Mouse (Mus musculus) thymus, adult 2 months (tissue): ENCODE measurements around the gene Gmnc. TPM values are rescaled to one million over a fixed set of nuclear protein-coding genes. Genes with fewer than 3 reads are reported as not detected.

Experiments used
- DNase-seq: peaks from one replicate; pipeline ENCODE4 v3.0.0; 2021
- H3K27ac ChIP-seq: fragments of 200-500 bp; 2 replicates; pipeline ENCODE4 v1.5.1; 2012; ENCODE audit warnings: low read length, control low read depth; ENCODE audit not compliant: control insufficient read depth, insufficient read depth
- H3K27me3 ChIP-seq: fragments of 200-500 bp; 2 replicates; pipeline ENCODE4 v1.6.1; 2012; ENCODE audit warnings: mild to moderate bottlenecking, low read length, moderate library complexity, mixed read lengths; ENCODE audit not compliant: control insufficient read depth, insufficient read depth
- H3K36me3 ChIP-seq: fragments of 200-500 bp; 2 replicates; pipeline ENCODE4 v1.6.1; 2012; ENCODE audit warnings: mild to moderate bottlenecking, low read length, moderate library complexity; ENCODE audit not compliant: control insufficient read depth, insufficient read depth
- H3K4me1 ChIP-seq: fragments of 200-500 bp; replicated peaks from 2 replicates; pipeline ENCODE4 v1.6.1; 2012; ENCODE audit warnings: low read length; ENCODE audit not compliant: control insufficient read depth, insufficient read depth
- H3K4me3 ChIP-seq: fragments of 200-500 bp; 2 replicates; pipeline ENCODE4 v1.5.1; 2012; ENCODE audit warnings: mild to moderate bottlenecking, low read length, control low read depth, moderate library complexity; ENCODE audit not compliant: control insufficient read depth, insufficient read depth
- CTCF ChIP-seq: fragments of 200-500 bp; IDR thresholded peaks from 2 replicates; pipeline ENCODE4 v1.5.1; 2012; ENCODE audit warnings: mild to moderate bottlenecking, control low read depth, low read length, moderate library complexity, borderline replicate concordance; ENCODE audit not compliant: control insufficient read depth, poor library complexity, insufficient read depth; ENCODE audit errors: extremely low read depth
- POLR2A ChIP-seq: fragments of 200-500 bp; IDR thresholded peaks from 2 replicates; pipeline ENCODE4 v1.6.1; 2012; ENCODE audit warnings: mild to moderate bottlenecking, low read length, control low read depth, moderate library complexity; ENCODE audit not compliant: control insufficient read depth, poor library complexity, insufficient read depth; ENCODE audit errors: extremely low read depth
- WGBS: fragments of 180-500 bp; shearing (Covaris S2); methylation state at CpG from one replicate; pipeline ENCODE4 v1.1.7; 2018; 5-methylcytosine and 5-hydroxymethylcytosine counted together
- polyA plus RNA-seq: library from polyadenylated mRNA; depleted of rRNA; stranded (reverse); fragments of >200 nt; gene quantifications from 2 replicates; pipeline ENCODE4 v1.2.3, GENCODE M21; 2012

Gmnc gene
- polyA plus RNA-seq, 1 experiment, result 0.07 TPM

DNA sequence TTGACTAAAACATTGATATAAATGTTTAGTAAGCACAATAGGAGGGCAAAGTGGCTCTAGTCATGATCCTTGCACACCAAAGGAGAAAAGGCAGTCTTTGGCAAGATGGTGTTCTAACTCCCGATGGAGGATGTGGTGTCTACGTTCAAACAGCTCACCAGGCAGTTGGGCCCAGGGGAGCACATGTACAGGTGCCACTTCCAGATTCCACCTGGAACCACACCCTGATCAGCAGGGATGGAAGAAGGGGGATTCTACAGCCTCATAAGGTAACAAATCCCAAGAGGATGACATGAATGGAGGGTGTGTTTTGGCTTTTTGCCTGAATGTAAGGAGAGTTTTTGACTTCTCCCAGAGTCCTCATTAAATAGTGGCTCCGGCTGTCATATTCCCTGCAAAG is 39.9 kb downstream of the Gmnc start:
- no peaks in the 10 kb centered on the region for H3K36me3 ChIP-seq
- H3K4me3 ChIP-seq, result no peak overlapping the region
- H3K4me1 ChIP-seq, result no peaks in the 10 kb centered on the region
- no peak overlapping the region for H3K27ac ChIP-seq
- H3K27me3 ChIP-seq, result no peaks in the 10 kb centered on the region
- 94% methylated on average over 3 of the region's 3 CpGs for WGBS
- no peak for DNase-seq
- no peak for TF ChIP-seq CTCF
- TF ChIP-seq POLR2A, result no peak

- Histone ChIP-seq H3K27me3 (no peaks in the 10 kb centered on the region), H3K4me1 (no peaks in the 10 kb centered on the region), H3K36me3 (no peaks in the 10 kb centered on the region), H3K4me3 (no peak overlapping the region), H3K27ac (no peak overlapping the region)
- no peak for DNase-seq
- TF ChIP-seq POLR2A (no peak), CTCF (no peak)
- WGBS, result 43% methylated on average over 4 of the region's 4 CpGs
Observed at GRCm38 (mm10) chr16:26950209-26950608, 41.2 kb downstream of the Gmnc start.

DNA sequence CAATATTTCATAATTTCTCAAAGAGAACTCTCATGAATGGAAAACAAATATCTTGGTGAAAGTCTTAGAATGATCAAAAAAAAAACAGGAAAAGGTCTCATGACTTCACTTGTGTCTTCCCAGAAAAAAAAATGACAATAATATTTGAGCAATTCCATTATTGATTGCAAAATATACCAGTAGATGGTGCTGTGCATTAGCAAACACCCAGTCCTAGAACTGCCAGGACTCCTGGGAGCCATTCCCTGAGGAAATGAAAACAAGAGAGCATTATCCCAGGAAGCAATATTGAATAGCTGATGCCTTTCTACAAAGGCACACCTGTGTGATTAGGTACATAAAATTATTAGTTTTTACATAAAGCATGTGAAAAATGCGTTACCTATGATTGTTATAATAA is 87.5 kb downstream of the Gmnc start:
- TF ChIP-seq CTCF, result no peak
- no peaks in the 10 kb centered on the region for H3K36me3 ChIP-seq
- no peak overlapping the region for H3K4me3 ChIP-seq
- no peak overlapping the region for H3K27ac ChIP-seq
- no peaks in the 10 kb centered on the region for H3K27me3 ChIP-seq
- no peaks in the 10 kb centered on the region for H3K4me1 ChIP-seq
- WGBS, result 81% methylated on average over 1 of the region's 1 CpGs
- no peak for DNase-seq

DNA sequence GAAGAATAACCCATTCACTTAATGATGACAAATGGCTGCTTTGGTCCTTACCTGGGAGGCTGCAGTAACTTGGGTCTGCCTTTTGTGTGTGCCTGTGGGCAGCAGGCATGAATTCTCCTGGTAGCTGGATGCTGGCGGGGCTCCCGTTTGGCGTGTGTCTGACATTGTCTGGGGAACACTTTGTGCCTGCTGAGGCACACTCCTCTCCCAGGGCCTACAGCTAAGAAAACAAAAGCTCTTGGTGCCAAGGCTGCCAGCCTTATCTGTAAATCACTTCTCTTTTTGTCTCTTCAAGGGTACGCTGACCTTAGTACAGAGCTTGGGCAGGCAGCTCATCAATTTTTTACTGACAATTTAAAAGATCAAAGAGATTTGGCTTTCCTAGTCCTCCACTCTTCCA is 90.0 kb downstream of the Gmnc start:
- H3K27ac ChIP-seq, result no peak overlapping the region
- no peaks in the 10 kb centered on the region for H3K4me1 ChIP-seq
- TF ChIP-seq POLR2A (no peak), CTCF (no peak)
- no peak overlapping the region for H3K4me3 ChIP-seq
- no peaks in the 10 kb centered on the region for H3K27me3 ChIP-seq
- no peaks in the 10 kb centered on the region for H3K36me3 ChIP-seq
- no peak for DNase-seq
- WGBS, result 59% methylated on average over 4 of the region's 4 CpGs

- H3K4me1 ChIP-seq, result no peaks in the 10 kb centered on the region
- no peak overlapping the region for H3K4me3 ChIP-seq
- DNase-seq, result no peak
- WGBS, result 33% methylated on average over 4 of the region's 4 CpGs
- no peaks in the 10 kb centered on the region for H3K27me3 ChIP-seq
- no peaks in the 10 kb centered on the region for H3K36me3 ChIP-seq
- TF ChIP-seq POLR2A (no peak), CTCF (no peak)
- no peak overlapping the region for H3K27ac ChIP-seq
Observed at GRCm38 (mm10) chr16:26886337-26886736, 105.1 kb downstream of the Gmnc start.

DNA sequence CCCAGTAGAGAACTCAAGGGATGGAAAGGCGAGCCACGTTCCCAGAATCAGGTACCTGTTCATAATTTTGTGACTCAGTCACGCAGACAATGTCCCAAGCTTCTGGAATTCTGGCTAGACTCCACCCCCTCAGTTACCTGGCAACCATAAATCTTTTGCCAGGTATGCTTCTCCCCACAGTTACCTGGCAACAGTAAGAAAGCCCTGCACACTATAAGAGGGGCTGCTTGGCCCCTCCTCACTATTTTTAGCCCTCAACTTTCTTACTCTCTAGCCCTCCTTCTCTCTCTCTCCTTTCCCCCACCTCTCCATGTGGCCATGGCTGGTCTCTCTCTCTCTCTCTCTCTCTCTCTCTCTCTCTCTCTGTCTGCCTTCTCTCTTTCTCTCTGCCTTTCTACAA is 114.6 kb downstream of the Gmnc start:
- no peaks in the 10 kb centered on the region for H3K4me1 ChIP-seq
- TF ChIP-seq POLR2A (no peak), CTCF (no peak)
- no peaks in the 10 kb centered on the region for H3K36me3 ChIP-seq
- H3K27me3 ChIP-seq, result no peaks in the 10 kb centered on the region
- H3K4me3 ChIP-seq, result no peak overlapping the region
- 75% methylated on average over 3 of the region's 3 CpGs for WGBS
- no peak for DNase-seq
- no peak overlapping the region for H3K27ac ChIP-seq
